Mouse (Mus musculus): Measurements from ENCODE around the gene Arhgef7.

Arhgef7 gene

DNA sequence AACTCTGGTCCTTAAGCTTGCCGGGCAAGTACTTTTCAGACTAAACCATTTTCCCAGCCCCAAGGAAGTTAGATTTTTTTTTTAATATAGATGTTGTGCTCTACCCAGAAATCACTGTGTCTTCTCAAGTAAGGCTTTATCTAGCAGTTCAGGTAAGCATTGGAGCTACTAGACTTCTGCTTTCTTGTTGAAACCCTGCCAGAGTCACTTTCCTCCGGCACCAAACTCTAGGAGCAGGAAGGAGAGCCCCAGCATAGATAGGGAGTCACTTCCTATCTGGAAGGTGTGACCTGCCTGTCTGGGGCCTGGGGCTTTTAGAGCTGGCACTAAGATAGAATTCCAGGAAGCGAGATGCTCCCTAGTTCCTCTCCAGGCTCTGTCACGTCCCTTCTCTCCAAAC, 10.3 kb upstream of the Arhgef7 start:
- in situ Hi-C loops (cut with MseI, MboI) = no loop called here

DNA sequence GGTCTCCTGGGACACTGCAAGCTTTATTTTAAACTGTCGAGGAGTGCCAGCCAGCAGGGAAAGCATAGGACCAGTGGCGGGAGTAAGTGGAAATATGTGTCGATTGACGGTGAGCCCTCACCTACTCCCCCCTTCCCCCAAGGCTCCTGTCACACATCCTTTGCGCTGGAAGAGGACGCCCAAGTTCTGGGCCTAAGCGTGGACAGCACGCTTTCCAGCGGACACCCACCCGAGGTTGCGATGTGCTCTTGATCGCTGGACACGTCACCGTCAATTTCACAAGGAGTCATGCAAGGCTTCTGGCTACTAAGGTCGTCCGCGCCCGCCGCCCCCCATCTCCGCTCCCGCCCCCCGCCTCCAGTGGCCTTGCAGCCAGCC, 259 bp upstream of the Arhgef7 start:
- in situ Hi-C loops (cut with MseI, MboI) = no loop called here

DNA sequence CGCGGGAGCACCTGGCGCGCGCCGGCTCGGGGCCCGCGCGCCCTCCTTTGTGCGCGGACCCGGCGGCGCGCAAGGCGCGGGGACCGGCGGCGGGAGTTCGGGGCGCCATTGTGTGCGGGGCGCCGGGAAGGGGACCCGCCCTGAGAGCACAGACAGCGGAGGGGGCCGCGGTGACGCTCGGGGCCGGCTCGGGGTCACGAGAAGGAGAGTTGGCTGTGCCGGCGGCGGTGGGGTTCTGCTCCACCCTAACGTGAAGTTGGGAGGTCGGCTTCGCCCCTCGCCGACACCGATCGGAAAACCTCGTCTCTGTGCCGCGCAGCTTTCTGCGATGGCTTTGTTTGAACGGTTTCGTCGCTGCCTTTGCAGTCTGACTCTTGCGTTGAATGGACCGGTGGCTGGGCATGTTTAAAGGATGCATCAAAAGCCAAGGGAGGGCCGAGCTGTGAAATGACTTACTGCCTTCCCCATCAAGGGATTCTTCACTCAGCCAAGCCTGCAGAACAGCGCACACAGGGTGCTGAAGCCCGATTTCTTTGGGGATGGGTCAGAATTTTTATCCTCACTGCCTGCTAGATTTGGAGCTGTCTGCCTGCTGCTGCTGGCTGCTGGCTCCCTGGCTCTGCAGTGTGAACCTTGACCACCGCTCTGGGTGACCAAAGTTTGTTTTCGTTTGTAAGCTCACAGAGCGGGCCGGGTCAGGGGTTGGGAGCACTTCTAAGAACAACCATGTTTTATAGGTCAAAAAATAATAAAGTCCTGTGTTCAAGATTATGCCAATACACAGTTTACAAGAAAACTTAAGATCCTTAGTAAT, 1.2 kb downstream of the Arhgef7 start:
- in situ Hi-C loops (cut with MseI, MboI) = no loop called here

DNA sequence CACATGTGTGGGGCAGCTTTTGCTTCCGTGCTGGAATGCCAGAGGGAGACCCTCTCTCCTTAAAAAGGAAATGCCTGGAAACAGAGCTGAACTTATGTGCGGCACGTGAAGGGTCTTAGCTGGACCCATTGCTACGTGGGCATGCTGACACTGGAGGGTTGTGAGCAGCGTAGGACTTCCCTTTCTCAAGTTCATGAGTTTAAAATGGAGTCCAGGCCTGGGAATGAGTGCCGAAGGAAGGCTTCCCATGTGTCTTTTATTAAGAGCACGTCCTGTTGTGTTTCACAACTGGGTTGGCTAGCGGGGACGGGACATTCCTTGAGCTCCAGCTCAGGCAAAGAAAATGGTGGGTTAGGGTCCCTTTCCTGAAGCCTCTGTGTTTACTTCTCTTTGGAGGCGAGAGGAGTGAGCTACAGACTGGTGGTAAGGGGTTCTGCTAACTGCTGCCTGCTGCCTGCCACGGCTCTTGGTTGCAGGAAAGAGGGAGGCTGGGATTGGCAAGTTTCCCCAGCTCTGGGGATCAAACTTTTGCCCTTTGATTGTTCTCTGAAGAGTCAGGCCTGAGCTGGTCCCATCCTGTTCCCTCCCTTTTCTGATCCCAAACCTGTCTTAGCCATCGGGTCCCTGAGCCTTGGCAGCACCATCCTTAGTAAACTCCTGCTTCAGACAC, 2.9 kb downstream of the Arhgef7 start:
- in situ Hi-C loops (cut with MseI, MboI) = no loop called here

DNA sequence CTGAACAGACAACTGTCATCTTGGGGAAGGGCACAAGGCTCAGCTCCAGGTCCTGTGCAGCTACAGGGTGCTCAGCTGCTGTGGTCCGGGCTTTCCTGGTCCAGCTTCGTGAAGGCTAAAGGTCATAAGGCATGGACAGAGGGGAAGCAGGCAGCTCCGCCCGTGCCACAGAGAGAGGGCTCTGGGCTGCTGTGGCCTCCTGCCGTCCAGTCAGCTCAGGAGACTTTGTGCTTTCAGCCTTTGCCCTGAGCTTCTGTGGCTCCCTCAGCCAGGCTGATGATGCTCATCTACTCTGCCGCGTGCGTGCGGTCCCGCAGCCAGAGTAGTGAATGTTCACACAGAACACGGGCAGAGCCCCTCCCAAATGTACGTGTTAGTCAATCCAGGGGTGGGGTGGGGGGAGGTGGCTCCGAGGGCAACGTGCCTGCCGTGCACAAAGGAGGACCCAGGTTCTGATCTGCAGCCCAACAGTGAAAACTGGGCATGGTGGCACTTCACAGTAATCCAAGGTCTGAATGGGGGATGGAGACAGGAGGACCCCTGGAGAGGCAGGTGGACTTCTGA, 8.2 kb downstream of the Arhgef7 start:
- in situ Hi-C loops (cut with MseI, MboI) = no loop called here

DNA sequence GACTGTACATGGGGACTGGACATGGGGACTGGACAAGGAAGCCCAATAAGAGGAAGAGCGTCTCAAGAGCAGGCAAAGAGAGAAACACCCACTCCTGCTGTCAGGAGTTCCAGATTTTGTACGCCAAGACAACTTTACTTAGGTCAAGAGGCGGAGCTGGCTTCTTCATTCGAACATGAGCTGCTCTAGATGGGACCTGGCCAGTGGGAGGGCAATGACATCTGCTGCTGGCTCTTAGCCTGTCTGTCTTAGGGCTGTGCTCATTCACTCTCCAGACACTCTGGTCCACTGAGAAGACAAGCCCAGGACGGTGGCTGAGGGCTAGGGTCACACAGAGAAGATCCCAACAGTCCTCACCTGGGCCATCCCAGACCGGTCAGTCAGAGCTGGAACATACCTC, 9.6 kb downstream of the Arhgef7 start:
- in situ Hi-C loops (cut with MseI, MboI) = no loop called here

DNA sequence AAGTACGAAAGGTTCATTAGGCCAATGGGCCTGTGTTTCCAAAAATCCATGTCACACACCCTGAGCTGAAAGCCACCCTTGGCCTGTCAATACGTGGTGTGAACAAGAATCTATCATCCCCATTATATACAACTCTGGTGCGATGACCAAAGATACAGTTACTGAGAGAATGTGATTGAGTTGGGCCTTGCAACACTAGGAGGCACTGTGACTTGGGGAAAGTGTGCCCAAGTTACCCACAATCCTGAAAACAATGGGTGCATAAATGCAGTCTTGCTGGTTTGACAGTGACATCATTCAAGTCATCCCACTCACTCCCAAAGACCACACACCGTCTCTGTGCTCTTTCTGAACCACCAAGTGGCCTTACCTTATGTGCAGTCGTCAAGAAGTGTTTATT, 11.6 kb downstream of the Arhgef7 start:
- in situ Hi-C loops (cut with MseI, MboI) = no loop called here

DNA sequence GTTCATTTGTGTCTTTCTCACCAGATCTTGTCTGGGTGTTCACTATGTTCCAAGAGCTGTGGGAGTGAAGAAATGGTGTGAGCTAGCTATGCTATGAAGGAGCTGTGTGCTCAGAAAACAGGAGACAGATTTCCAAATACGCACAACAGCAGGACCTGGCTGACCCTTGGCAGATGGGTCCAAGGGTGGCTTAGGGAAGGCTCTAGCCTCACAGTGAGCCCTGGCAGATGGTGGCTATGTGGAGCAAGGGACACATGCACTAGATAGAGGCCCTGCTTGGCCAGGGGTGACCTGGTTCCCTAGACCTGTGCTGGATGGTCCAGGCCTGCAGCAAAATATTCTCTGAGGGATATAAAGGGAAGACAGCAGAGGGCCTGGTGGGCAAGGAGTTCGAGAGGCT, 13.3 kb downstream of the Arhgef7 start:
- in situ Hi-C loops (cut with MseI, MboI) = loop anchor here in 1 of 2 experiments (10.0 kb wide), 1 partner anchor 184 kb away; no protein-coding TSS in a partner anchor

DNA sequence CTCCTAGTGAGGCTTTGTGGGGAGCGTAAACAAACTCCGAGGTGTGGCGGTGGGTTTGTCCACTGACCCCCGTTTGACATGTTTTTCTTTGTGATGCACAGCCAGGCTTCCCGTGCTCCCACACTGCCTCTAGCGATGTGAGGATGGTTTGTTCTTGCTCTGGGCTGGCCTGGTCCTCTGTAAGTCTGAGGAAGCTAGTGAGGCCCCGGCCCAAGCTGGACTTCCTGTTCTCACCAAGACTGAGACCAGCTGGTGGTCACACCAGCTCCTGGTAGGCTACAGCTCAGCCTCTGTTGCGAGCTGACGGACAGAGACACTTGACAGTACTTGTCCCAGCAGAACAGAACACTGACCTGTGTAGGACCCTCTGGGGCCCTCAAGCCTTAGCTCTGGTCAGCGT, 16.1 kb downstream of the Arhgef7 start:
- in situ Hi-C loops (cut with MseI, MboI) = loop anchor here in 1 of 2 experiments (10.0 kb wide), 1 partner anchor 181 kb away; no protein-coding TSS in a partner anchor

DNA sequence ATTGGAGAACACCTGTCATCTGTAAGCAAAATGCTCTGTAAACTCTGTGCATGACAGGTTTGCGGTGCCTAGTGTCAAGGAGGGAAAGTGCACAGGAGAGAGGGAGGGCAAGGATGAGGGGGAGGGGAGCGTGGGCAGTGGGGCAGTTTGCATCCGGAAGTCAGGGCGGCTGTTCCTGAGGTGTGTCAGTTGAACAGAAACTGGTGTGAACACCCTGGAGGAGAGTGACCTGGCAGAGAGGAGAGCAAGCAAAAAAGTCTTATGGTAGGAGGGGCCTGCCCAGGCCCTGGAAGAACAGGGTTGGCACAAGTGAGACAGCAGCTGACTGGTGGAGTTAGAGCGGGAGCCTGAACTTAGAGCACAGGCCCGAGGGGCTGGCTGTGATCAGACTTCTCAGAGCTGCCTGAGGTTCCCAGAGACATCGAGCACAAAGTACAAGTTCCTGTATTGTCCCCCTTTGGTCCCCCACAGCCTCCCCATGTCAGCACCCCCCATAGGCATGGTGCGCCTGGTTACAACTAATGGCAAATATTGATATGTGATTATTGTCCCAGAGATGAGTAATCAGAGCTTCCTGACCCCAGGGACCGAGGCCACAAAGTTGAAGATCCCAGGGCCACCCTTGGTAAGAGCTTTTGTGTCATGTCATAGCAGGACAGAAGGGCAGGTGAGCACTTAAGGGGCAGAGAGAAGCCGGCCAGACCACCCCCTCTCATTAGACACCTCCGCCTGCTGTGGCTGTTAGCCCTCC, 19.5 kb downstream of the Arhgef7 start:
- in situ Hi-C loops (cut with MseI, MboI) = loop anchor here in 1 of 2 experiments (10.0 kb wide), 1 partner anchor 178 kb away; no protein-coding TSS in a partner anchor

DNA sequence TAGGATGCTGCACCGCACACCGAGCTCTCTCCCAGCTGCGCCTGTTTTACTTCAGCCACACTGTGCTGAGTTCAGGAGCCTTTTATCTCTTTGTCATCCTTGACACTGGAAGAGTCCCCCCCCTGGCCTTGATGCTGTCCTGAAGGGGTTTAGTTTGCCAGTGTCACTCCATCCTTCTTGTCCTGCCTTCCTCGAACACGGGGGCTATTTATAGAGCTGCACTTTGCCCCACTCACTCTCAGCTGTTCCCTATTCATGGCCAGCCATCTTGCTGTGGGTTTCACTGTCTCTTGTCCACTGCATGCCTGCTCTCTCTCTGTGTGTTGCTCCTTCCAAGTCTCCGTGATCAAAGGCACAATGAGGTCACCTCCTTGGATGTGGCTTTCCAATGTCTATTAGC, 22.0 kb downstream of the Arhgef7 start:
- in situ Hi-C loops (cut with MseI, MboI) = loop anchor here in 1 of 2 experiments (10.0 kb wide), 1 partner anchor 175 kb away; no protein-coding TSS in a partner anchor

DNA sequence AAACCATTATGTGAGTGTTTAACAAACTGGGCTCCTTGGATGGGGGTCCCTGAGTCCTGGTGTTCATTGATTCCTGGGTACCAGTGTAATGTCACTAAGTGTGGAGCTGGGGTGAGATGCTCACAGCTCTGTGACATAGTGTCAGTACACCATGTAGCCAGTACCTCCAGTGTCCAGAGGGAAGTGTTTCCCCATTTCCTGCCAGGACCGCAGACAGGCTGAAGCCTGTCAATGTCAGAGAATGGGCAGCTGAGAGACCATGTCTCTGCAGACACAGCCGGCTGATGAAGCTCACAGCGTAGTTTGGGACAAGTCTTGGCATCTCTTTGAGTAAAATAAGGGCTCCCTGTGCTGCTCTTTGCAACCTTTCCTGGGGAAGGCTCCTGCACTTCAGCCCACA, 24.8 kb downstream of the Arhgef7 start:
- in situ Hi-C loops (cut with MseI, MboI) = no loop called here

DNA sequence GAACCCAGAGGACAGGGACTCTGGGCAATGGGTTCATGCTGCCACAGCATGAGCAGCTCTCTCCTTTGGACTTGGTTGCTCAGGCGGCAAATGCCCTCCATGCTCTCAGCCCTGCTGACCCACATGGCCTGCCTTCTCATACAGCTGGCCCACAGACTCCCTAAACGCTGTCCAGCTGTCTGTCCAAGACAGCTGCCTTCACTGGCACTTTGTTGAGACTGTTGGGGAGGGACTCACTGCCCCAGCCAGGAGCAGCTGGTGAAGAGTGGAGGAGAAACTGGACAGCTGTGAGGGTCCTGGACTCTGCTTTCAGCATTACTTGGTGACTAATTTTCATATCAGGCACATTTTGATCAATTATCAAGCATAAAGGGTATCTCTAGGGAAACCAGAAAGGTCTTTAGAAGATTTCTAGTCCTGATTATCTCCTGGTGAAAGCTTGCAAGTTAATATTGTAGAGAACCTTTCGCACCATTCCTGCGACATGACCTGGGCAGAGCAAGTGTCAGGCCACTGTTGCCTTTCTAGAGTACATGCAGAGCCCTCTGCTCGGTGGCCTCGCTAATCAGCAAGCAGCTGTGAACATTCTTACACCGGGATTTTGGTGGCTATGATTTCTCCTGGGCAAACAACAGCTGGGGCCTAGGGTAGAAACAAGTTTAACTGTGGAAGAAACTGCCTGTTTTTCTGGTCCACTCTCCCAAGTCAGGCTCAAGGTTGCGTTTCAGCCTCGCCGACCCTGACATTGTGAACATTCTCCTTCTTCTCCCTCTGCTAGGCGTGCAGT, 25.8 kb downstream of the Arhgef7 start:
- in situ Hi-C loops (cut with MseI, MboI) = no loop called here

DNA sequence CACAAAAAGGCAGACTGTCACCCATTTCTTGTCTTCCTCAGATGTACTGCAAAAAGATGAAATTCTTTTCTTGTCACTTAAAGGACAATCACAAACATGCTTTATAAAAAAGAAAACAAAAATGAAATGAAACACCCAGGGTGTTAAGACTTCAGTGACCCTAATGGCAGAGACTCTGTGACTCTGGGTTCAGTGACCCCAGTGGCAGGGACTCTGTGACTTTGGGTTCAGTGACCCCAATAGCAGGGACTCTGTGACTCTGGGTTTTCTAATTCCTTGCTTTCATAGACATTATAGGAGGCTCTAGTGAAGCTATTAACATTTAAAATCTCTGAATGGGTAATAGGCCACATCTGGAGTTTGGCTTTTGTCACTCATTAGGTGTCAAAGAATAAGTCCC, 27.2 kb downstream of the Arhgef7 start:
- in situ Hi-C loops (cut with MseI, MboI) = no loop called here

DNA sequence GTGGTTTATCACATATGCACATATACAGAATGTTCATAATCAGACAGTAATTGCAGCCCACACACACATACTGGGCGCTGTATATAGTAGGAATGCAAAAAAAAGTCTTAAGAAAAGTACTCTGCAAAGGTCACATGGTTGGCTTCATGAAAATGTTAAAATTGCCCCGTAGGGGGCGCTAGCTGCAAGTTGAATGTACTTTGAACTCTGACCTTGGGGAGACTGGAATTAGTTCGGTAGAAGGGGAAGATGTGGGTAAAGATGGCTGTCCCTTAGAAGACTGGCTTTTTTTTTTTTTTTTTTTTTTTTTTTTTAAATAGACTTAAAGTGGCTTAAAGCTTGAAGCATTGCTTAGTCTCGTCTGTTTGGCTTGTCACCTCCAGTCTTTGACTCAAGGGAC, 28.4 kb downstream of the Arhgef7 start:
- in situ Hi-C loops (cut with MseI, MboI) = no loop called here

DNA sequence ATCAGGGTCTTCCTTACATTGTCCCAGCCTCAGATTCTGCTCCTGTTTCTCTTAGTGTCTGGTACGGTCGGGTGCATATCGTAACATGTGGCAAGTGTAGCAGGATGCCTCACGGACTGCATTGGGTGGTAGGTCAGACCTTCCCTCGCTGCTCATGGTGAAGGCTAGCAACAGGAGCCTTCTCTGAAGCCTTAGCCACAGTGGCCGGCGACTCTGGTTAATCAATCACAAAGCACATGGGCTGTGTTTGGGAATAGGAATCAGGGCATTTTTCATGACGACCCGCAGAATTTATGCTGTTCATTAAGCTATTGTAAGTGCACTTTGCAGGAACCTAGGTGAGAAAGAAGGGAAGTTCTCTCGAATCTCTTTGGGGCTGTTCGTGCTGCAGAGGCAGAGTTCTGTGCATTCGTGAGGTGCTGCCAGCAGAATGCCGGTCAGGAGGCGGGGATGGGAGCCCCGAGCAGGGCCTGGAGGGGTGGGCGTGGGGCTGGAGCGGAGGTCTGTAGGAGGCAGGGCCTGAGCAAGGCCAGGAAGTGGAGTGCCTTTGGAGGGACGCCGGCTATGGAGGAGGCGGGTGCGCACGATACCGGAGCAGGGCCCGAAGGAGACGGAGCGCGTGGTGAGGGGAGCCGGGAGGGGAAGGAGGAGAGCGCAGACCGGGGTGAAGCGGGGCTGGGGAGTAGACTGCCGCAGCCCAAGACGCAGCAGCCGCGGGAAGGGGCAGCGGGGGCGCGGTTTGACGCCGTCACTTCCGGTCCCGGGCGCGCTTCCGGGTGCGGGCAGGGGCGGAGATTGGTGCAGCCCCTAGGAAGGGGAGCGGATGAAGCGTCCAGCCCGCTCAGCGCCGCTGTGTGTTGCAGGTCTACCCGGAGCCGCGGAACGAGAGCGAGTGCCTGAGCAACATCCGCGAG, 30.3 kb downstream of the Arhgef7 start:
- in situ Hi-C loops (cut with MseI, MboI) = no loop called here

DNA sequence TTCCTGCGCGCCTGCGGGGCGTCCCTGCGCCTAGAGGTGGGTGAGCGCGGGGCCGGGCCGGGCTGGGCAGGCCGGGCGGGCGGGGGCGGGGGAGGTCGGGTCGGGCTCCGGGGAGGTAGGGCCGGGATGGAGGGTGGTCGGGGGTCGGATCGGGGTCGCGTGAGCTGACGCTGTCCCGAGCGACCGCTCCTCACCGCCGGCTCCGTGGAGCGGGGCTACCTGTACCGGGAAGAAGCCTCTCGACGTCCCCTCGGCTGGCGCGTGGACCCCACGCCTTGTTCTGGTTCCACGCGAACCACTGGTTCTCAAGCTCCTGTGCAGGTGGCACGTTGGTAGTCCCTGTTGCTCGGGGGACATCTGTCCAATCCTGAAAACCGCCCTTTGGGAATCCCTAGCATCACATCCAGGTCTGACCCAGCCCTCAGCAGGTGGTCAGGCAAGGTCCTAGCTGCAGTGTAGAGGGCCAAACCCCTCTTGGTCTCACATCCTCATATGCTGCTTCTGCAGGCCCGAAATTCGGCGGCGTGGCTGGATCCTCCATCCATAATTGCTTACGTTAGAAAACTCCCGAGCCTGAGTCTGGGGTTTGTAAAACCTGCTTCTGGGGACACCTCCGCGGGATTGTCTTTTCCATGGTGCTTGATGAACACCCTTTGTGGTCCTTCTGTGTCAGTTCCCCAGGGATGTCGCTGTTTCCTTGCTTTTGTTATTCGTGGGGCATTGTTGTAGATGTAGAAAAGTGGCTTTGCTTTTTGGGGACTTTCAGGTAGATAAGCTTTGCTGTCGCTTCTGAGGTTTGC, 31.2 kb downstream of the Arhgef7 start:
- in situ Hi-C loops (cut with MseI, MboI) = no loop called here

DNA sequence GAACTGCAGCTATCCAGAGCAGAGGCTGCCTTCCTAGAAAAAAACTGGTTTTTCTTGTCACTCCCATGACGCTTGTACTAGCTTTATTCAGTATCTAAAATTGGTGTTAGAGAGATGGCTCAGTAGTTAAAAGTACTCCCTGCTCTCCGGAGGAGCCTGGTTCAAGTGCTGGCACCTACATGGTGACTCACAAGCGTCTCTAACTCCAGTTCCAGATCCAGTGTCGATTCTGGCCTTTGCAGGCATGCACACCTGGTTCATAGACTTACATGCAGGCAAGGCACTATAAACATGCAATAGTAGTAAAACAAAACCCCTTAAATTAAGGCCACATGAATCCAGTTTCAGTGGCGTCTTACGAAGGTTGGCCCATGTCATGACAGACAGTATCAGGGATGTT, 34.0 kb downstream of the Arhgef7 start:
- in situ Hi-C loops (cut with MseI, MboI) = no loop called here

DNA sequence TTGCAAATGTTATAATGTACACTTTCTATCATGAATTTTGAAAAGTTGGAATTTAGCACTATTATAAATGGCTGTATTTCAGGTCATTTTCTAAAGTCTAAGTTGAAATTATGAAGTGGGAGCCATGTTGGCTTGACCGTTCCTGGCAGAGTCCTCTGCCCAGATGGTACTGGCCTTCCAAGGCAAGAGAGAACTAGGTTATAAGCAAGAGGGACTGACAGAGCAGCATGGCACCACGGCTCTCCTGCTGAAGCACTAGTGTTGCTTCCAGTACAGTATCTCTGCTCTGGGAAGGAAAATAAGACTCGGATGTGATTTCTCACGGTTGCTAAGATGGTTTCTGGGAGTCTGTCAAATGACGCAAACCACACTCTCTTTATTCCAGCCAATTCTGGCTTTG, 34.5 kb downstream of the Arhgef7 start:
- in situ Hi-C loops (cut with MseI, MboI) = no loop called here

Measured in mouse trophoblast stem cell (cell line).